Mouse (Mus musculus) myocyte (in vitro differentiated cells): ENCODE measurements around the gene Triobp. TPM values are rescaled to one million over a fixed set of nuclear protein-coding genes. Genes with fewer than 3 reads are reported as not detected.
A peak's percentile ranks its signal among the peaks of the same experiment; 100 is the strongest.

Experiments used
- H3K27me3 ChIP-seq: one replicate; pipeline ENCODE4 v1.6.1; 2011; ENCODE audit not compliant: control insufficient read depth, insufficient read depth, insufficient read length
- H3K36me3 ChIP-seq: one replicate; pipeline ENCODE4 v1.6.1; 2011; ENCODE audit not compliant: control insufficient read depth, insufficient read depth
- H3K4me2 ChIP-seq: one replicate; pipeline ENCODE4 v1.6.1; 2011; ENCODE audit warnings: low read depth, control low read depth
- H3K4me3 ChIP-seq: one replicate; pipeline ENCODE4 v1.5.1; 2011; ENCODE audit warnings: mild to moderate bottlenecking, control low read depth, moderate library complexity
- H3K79me2 ChIP-seq: one replicate; pipeline ENCODE4 v1.6.1; 2011; ENCODE audit not compliant: control insufficient read depth, insufficient read depth
- H3ac ChIP-seq: one replicate; pipeline ENCODE4 v1.6.1; 2011; ENCODE audit not compliant: control insufficient read depth, insufficient read length
- CEBPB ChIP-seq: IDR thresholded peaks from 2 replicates; pipeline ENCODE4 v1.6.1; 2011; ENCODE audit warnings: mild to moderate bottlenecking, moderate library complexity; ENCODE audit not compliant: poor library complexity, insufficient read depth, severe bottlenecking
- E2F4 ChIP-seq: IDR thresholded peaks from one replicate; pipeline ENCODE4 v1.6.1; 2011; ENCODE audit warnings: mild to moderate bottlenecking, control low read depth, moderate library complexity; ENCODE audit not compliant: insufficient read depth
- MAX ChIP-seq: IDR thresholded peaks from one replicate; pipeline ENCODE4 v1.6.1; 2011; ENCODE audit warnings: low read depth, mild to moderate bottlenecking, control low read depth
- MYOD1 ChIP-seq, 3 experiments: IDR thresholded peaks; one replicate each; pipeline ENCODE4 v1.6.1; 2011; ENCODE audit warnings: control low read depth in 2 of 3, low read depth in 2 of 3, mild to moderate bottlenecking in 2 of 3, moderate library complexity in 1 of 3; ENCODE audit not compliant: insufficient read length in 2 of 3, control insufficient read depth in 1 of 3
- MYOG ChIP-seq, 3 experiments: IDR thresholded peaks; one replicate each; pipeline ENCODE4 v1.6.1; 2011; ENCODE audit warnings: control low read depth in 2 of 3, low read depth in 2 of 3, mild to moderate bottlenecking in 2 of 3; ENCODE audit not compliant: insufficient read length in 2 of 3, control insufficient read depth in 1 of 3, insufficient read depth in 1 of 3
- POLR2A ChIP-seq: IDR thresholded peaks from one replicate; pipeline ENCODE4 v1.6.1; 2011; ENCODE audit warnings: low read depth, mild to moderate bottlenecking, control low read depth, moderate library complexity; ENCODE audit not compliant: insufficient read length
- POLR2AphosphoS2 ChIP-seq: IDR thresholded peaks from one replicate; pipeline ENCODE4 v1.6.1; 2011; ENCODE audit warnings: low read depth, control low read depth; ENCODE audit not compliant: insufficient read length
- REST ChIP-seq: IDR thresholded peaks from one replicate; pipeline ENCODE4 v1.6.1; 2011; ENCODE audit warnings: mild to moderate bottlenecking, control low read depth, moderate library complexity; ENCODE audit not compliant: insufficient read depth, insufficient read length
- SRF ChIP-seq: IDR thresholded peaks from one replicate; pipeline ENCODE4 v1.6.1; 2011; ENCODE audit warnings: low read depth; ENCODE audit not compliant: control insufficient read depth, insufficient read length
- TCF12 ChIP-seq: IDR thresholded peaks from one replicate; pipeline ENCODE4 v1.6.1; 2011; ENCODE audit warnings: mild to moderate bottlenecking, control low read depth; ENCODE audit not compliant: poor library complexity, insufficient read depth, severe bottlenecking
- TCF3 ChIP-seq: IDR thresholded peaks from one replicate; pipeline ENCODE4 v1.6.1; 2011; ENCODE audit warnings: low read depth, control low read depth; ENCODE audit not compliant: insufficient read length
- USF1 ChIP-seq: IDR thresholded peaks from one replicate; pipeline ENCODE4 v1.6.1; 2011; ENCODE audit warnings: low read depth, mild to moderate bottlenecking, control low read depth, moderate library complexity
- polyA plus RNA-seq: library from polyadenylated mRNA; unstranded; fragments of >200 nt; fragmentation: generic; extraction: Trizol; gene quantifications from one replicate; pipeline ENCODE4 v1.2.1, GENCODE M21; 2012; ENCODE audit warnings: missing spikeins

Gene Triobp
- polyA plus RNA-seq, 1 experiment: 19.9 TPM

DNA sequence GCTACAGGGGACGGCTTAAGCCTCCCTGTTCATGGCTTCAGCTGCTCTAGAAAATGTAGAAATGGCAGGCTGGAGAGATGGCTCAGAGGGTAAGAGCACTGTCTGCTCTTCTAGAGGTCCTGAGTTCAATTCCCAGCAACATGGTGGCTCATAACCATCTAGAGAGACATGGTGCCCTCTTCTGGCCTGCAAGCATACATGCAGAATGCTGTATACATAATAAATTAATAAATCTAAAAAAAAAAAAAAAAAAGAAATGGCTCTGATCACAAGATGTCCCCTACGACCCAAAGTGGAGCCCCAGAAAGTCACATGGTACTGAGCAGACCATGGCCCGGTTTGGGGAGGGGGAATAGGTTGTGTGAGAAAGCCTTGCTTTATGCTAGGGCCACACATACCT, 8.1 kb downstream of the Triobp start:
- H3K4me3 ChIP-seq: no peak overlapping the region
- no peaks in the 10 kb centered on the region for H3K79me2 ChIP-seq
- H3K36me3 ChIP-seq: no peaks in the 10 kb centered on the region
- H3ac ChIP-seq: no peak overlapping the region
- TF ChIP-seq USF1: no peak
- TF ChIP-seq POLR2A: no peak
- no peak for TF ChIP-seq E2F4
- no peak for TF ChIP-seq MYOD1 (IDR thresholded peaks at IDR 0.05; ENCODE audit: control insufficient read depth in 1 of 3, insufficient read length in 2 of 3, low read depth in 2 of 3)
- no peak for TF ChIP-seq MYOG (IDR thresholded peaks at IDR 0.05; ENCODE audit: control insufficient read depth in 1 of 3, insufficient read depth in 1 of 3, insufficient read length in 2 of 3, low read depth in 2 of 3)
- no peak for TF ChIP-seq POLR2AphosphoS2
- TF ChIP-seq MAX: no peak
- no peak for TF ChIP-seq TCF12
- no peak for TF ChIP-seq SRF
- no peak for TF ChIP-seq CEBPB
- TF ChIP-seq REST: no peak
- TF ChIP-seq TCF3: no peak
- H3K4me2 ChIP-seq: no peak overlapping the region
- H3K27me3 ChIP-seq: no peaks in the 10 kb centered on the region

DNA sequence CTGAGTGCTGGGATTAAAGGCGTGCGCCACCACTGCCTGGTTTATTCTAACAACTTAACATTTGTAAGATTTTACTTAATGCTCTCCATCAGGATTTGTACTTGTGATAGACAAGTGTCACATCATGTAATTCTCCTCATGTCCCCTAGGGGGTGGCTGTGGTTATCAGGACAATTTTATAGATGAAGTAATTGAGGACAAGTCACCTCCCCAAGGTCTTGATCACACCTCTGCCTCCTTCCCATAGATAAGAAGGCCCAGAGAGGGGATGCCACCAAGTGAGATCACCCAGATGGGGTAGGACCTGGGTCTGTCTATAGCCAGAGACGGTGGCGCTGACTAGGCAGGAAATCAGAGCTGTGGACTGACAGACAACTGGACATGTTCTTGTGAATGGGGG, 8.8 kb downstream of the Triobp start:
- no peak overlapping the region for H3ac ChIP-seq
- no peaks in the 10 kb centered on the region for H3K36me3 ChIP-seq
- TF ChIP-seq E2F4 (no peak), USF1 (no peak), MAX (no peak), MYOD1 (IDR thresholded peaks at IDR 0.05; ENCODE audit: control insufficient read depth in 1 of 3, insufficient read length in 2 of 3, low read depth in 2 of 3) (no peak), POLR2A (no peak)
- no peaks in the 10 kb centered on the region for H3K79me2 ChIP-seq
- H3K27me3 ChIP-seq: no peaks in the 10 kb centered on the region
- H3K4me2 ChIP-seq: no peak overlapping the region
- no peak overlapping the region for H3K4me3 ChIP-seq

DNA sequence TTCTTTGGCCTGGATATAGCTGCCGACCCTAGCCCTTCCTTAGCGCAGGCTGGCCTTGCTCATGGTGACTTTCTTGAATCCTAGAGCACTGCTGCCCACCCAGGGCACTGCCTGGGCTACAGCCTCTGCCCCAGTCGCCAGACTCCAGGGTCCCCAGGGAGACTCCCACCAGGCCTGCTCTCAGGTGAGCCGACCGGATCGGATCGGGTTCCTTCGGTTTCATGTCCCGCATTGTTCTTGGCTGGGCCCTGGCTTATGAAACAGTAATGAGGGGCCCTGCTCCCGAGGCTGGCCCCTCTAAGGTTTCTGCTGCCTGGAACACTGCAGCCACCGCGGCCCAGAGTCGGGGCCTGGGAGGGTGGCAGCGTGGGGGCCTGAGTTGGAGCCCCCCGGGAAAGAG, 9.5 kb downstream of the Triobp start:
- Histone ChIP-seq H3ac (no peak overlapping the region), H3K27me3 (no peaks in the 10 kb centered on the region), H3K79me2 (no peaks in the 10 kb centered on the region), H3K4me2 (no peak overlapping the region), H3K36me3 (no peaks in the 10 kb centered on the region), H3K4me3 (no peak overlapping the region)
- TF ChIP-seq SRF: no peak
- no peak for TF ChIP-seq TCF12
- TF ChIP-seq MYOD1 (IDR thresholded peaks at IDR 0.05; ENCODE audit: control insufficient read depth in 1 of 3, insufficient read length in 2 of 3, low read depth in 2 of 3): no peak
- TF ChIP-seq POLR2AphosphoS2: no peak
- no peak for TF ChIP-seq TCF3
- no peak for TF ChIP-seq POLR2A
- no peak for TF ChIP-seq USF1
- TF ChIP-seq E2F4: no peak
- no peak for TF ChIP-seq REST
- no peak for TF ChIP-seq MAX
- no peak for TF ChIP-seq MYOG (IDR thresholded peaks at IDR 0.05; ENCODE audit: control insufficient read depth in 1 of 3, insufficient read depth in 1 of 3, insufficient read length in 2 of 3, low read depth in 2 of 3)
- TF ChIP-seq CEBPB: no peak

DNA sequence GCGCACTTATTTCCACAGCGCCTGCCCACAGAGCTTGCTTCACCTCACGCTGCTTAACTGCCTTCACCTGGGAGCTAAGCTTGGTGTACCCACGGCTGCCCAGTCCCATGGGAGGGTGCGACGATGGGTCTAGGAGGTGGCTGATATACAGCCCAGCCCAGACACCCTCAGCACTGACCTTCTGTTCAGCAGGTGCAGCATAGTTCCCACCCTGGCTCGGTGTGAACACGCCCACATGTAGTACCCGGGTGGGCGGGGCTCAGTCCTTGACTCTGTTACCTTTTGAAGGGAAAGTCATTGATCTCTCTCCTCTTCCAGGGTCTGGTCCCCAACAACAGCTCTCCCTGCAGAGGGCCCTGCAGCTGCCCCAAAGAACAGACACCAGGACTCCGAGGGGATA, 12.0 kb downstream of the Triobp start:
- H3K27me3 ChIP-seq: peaks cover 1% of the 10 kb centered on the region
- TF ChIP-seq POLR2A (no peak), MAX (no peak), POLR2AphosphoS2 (no peak), TCF3 (no peak), MYOD1 (IDR thresholded peaks at IDR 0.05; ENCODE audit: control insufficient read depth in 1 of 3, insufficient read length in 2 of 3, low read depth in 2 of 3) (no peak), MYOG (IDR thresholded peaks at IDR 0.05; ENCODE audit: control insufficient read depth in 1 of 3, insufficient read depth in 1 of 3, insufficient read length in 2 of 3, low read depth in 2 of 3) (no peak), E2F4 (no peak), TCF12 (no peak)
- no peak overlapping the region for H3ac ChIP-seq
- no peaks in the 10 kb centered on the region for H3K79me2 ChIP-seq
- no peak overlapping the region for H3K4me3 ChIP-seq
- no peak overlapping the region for H3K4me2 ChIP-seq
- H3K36me3 ChIP-seq: no peaks in the 10 kb centered on the region

DNA sequence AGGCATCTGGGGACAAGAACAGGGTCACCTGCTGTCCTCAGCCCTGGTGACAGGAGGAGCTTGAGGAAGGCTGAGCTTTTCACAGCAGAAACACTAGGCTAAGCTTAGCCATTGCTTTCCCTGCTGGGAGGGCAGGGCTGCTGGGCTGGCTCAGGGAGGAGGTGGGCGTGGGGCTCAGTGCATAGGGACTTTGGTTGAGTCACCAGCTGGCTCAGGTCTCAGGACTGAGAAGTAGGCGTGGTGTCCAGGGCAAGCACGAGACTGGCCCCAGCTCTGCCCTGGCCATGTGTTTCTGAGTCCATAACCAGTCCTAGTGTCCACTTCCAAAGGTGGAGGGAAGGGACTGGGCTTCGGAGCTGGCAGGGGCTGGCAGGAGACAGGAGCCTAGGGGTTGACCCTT, 12.6 kb downstream of the Triobp start:
- no peak overlapping the region for H3K4me3 ChIP-seq
- no peak overlapping the region for H3K4me2 ChIP-seq
- peaks cover 7% of the 10 kb centered on the region for H3K27me3 ChIP-seq
- no peak overlapping the region for H3ac ChIP-seq
- H3K79me2 ChIP-seq: no peaks in the 10 kb centered on the region
- TF ChIP-seq MAX (no peak), MYOD1 (IDR thresholded peaks at IDR 0.05; ENCODE audit: control insufficient read depth in 1 of 3, insufficient read length in 2 of 3, low read depth in 2 of 3) (peak in 1 of 3 experiments; percentile 7)
- no peaks in the 10 kb centered on the region for H3K36me3 ChIP-seq
